Mouse (Mus musculus) right cerebral cortex, adult 18-20 months (tissue): ENCODE data around the gene Galk2.
A peak's percentile ranks its signal among the peaks of the same experiment; 100 is the strongest.

Experiments
- DNase-seq: peaks from one replicate; pipeline ENCODE4 v3.0.0; 2022; ENCODE audit warnings: mixed read lengths

Galk2 gene

DNA sequence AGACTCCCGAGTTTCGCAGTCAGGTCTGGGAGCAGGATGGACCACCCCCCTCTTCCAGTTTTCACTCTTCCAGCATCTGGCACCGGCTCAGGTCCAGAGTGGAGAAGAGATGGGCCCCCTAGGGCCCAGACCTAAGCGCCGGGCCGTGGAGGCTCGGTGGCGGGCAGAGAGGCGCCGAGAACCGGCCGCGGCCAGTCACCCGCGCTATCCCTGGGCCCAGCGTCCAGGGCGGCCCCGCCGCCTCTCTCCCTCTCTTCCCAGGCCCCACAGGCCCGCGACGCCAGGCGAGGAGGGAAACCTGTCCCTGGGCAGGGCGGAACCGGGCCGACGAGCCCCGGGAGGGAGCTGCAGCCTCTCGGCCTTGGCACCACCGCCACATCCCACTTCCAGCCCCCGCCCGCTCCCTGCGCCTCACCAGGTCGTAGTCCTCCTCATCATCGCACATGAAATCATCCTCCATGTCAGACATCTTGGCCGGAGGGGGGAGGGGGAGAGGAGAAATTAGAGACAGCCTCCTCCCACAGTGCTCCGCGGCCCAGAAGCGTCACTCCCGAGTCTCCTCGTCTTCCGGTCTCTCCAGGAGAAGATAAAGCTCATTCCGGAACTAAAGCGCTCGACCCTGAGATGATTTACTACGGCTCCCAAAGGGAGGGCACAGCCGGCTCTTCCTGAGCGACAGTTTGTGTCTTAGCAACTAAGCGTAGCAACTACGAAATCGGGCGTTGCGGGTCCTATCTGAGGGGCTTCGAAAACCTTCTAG, at the start of gene Galk2, which contains the start of gene Cops2:
Gene Galk2, plus strand, starts transcription at position 589 of the 760 bp plus-strand sequence.
Gene Cops2, minus strand, starts transcription at position 619 of the 760 bp plus-strand sequence.
- peak; percentile 97 for DNase-seq

- peak; percentile 68 for DNase-seq
Measured at GRCm38 (mm10) chr2:125809551-125809950, 49.4 kb upstream of the Galk2 start.

GRCm38 (mm10) chr2:125811332-125811731, 47.6 kb upstream of the Galk2 start:
- DNase-seq: peak; percentile 34

- no peak for DNase-seq
Measured at GRCm38 (mm10) chr2:125813972-125814595, 44.8 kb upstream of the Galk2 start.

GRCm38 (mm10) chr2:125820397-125820796, 38.5 kb upstream of the Galk2 start:
- no peak for DNase-seq

DNA sequence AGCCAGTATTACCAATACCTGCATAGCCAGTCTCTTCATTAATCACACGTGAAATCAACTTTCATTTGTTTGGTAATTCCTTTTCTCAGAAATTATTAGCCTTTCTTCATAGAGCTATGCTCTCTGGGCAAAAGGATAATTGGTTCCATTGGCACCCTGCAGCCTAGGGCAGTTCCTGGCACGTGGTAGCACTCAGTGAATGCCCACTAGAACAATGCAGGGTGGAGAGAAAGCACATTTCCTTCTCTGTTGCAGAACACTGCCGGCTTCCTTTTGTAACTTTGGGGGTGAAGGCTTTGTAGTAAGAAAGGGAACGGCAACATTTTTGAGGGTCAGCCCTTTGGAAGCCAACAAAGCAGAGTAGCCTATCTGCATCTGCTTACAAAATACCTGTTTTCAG, 32.7 kb upstream of the Galk2 start:
- no peak for DNase-seq

GRCm38 (mm10) chr2:125827898-125828297, 31.0 kb upstream of the Galk2 start:
- no peak for DNase-seq

DNA sequence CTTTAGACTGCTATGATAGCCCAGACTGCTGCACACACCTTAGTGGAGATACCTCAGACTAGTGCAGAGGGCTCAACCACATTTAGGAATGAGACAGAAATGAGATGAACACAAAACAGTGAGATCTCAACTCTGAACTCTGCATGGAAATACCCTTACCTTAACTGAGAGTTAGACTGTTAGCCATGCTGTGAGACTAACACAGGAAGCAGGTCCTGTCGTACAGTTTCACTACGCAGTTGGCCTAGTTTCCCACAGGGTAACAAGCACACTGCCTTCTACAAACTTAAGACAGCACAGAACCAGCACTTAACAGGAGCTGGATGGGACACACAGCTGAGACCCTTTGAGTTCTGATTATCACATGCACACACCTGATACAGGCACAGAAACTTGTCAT, 29.0 kb upstream of the Galk2 start:
- DNase-seq: no peak

GRCm38 (mm10) chr2:125838091-125838490, 20.8 kb upstream of the Galk2 start:
- no peak for DNase-seq

DNA sequence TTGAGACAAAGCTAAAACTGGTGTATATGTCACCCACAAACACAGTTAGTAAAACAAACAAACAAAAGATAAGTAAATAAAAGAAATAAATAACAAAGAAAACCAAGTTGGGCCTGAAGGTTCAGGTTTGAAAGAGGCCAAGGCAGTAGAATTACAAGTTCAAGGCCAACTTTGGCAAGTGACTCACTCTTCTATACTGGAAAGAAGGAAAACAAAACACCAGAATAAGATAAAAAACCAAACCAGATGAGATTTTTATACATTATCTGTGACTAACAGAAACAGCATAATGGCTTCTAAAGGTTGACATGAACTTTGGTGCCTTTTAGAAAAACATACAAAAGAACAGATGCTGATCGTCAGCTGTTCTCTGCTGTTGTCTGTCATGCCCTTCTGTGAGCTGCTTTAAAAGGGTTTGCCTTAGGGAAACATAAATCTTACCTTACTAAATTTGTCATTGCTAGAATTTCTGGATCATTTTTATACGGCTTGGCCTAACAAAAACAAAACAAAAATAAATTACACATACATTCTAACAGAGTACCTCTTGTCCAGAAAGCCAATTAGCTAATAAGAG, 20.1 kb upstream of the Galk2 start:
- DNase-seq: no peak

DNA sequence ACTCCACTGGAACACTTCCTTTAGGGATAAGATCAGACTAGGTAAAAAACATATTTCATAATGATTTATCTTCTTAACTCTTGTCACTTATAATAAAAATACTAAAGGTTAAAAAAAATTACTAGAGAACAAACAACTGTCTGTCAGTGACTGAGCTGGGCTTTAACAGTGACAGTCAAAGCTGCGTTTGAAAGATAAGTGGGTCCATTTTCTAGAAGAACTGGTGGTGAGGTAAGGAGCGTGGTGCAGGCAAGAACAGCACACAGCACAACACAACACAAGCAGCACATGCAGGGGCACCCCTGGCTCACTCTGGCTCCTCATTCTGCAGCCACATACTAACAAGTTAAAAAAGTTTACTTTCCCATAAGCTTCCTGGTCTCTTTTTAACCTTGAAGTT, 7.7 kb upstream of the Galk2 start:
- no peak for DNase-seq

- no peak for DNase-seq
Measured at GRCm38 (mm10) chr2:125857707-125858106, 1.2 kb upstream of the Galk2 start.

GRCm38 (mm10) chr2:125863799-125864198, 4.9 kb downstream of the Galk2 start:
- no peak for DNase-seq

GRCm38 (mm10) chr2:125864551-125864950, 5.6 kb downstream of the Galk2 start:
- no peak for DNase-seq

DNA sequence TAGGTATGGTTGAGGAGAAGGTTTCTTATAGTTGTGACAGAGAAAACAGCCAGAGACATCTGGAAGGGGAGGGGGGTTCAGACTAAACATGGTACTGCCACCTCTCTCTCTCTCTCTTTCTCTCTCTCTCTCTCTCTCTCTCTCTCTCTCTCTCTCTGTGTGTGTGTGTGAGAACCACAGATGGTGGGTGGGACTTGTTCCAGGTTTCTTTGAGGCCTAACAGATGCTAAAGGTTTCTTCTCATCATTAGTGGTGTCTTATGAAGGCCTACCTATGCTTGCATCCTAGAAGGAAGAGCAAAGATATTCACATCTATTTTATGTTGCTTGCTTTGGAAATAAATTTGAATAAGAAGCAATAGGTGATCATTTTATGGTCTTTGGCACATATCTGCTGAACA, 6.7 kb downstream of the Galk2 start:
- no peak for DNase-seq

DNA sequence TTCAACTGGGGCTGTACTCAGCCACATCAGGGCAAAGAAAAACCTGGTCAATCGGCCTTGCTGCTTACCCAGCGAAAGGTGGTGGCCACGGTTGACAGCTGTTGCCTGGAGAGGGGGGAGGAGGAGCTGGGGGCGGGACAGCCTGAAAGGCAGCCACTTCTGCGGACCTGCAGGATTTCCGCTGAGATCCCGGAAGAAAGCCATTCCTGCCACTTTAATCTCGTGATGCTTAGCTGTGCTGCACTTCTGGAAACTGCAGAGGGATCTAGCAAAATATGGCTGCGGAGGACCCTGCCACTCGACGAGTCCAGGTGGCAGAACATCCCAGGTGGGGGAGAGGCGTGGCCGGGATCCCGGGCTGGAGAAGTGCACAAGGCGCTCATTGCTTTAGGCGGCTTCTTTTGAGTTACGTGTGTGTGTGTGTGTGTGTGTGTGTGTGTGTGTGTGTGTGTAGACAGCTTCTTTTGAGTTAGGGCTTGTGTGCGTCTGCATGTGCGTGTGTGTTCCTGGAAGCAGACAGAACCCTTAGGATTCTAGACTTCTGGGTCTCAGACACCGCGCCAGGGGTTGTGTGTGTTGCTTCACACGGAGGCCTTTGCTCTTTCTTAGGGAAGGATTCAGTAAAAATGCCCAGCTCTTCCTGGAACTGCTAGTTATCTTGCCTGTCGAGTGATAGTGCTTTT, 7.3 kb downstream of the Galk2 start:
- DNase-seq: peak; percentile 65

GRCm38 (mm10) chr2:125868301-125868700, 9.4 kb downstream of the Galk2 start:
- DNase-seq: no peak

DNA sequence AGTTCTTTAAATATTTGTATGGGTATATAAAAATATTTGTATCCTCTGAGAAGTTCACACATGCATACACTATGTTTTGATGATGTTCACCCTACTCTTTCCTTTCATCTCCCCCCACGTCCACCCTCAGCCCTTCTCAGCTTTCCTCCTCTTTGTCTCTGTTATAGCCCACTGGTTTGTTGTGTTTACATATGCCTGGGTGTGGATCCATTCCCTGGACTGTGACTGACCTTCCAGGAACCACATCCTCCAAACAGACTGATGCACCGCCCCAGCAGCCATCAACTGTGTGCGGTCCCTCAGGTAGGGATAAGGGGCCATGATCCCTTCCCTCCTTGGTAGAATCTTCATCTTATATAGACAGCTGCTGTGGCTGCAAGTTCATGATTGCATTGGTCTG, 11.2 kb downstream of the Galk2 start:
- DNase-seq: no peak

DNA sequence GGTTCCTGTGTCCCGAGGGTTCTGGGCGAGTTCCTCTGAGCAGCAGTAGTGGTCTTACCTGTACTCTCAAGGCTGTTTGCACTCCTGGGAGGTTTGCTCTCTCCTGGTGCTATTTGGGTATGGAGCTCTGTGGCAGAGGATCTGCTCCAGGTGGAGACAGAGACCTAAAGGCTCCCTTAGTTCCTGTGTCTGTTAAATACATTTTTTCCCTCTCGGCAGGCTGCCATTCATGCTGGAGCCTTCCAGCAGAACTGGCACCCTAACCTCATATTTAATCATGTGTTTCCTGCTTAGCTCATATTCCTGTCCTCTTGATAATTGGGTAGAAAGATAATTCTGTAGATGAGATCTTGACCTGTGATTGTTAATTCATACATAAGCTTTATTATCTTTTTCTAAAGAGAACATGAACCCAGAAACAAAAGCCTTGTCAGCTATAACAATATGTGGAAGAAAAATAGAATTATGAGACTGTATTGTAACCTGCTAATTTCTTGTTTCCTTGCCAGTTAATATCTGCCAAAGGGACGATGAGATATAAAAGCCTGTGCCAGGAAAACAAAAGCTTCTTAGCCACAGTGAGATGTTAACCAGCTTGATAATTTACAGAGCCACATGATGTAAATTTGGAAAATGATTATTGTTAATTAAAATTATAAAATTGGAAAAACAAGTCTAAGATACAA, 27.1 kb downstream of the Galk2 start:
- DNase-seq: no peak

- DNase-seq: no peak
Measured at GRCm38 (mm10) chr2:125893096-125893495, 34.2 kb downstream of the Galk2 start.

DNA sequence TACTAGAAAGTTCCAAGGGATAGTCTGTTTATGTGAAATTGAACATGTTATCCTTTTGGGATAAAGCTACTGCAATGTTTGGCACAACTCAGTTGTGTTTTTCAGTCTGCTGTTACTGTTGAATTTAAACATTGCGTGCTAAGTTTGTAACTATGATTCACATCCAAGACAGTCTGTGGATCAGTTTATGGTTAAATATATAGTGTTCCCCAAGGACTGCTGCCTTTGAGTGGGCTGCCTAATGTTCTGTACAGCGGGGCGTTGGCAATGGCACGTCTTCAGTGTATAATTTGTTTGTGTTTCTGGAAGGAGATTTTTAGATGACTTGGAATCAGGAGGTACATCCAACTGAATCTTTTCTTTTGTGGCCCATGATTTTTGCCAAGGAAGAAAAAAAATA, 36.2 kb downstream of the Galk2 start:
- peak; percentile 13 for DNase-seq

- no peak for DNase-seq
Measured at GRCm38 (mm10) chr2:125896355-125896754, 37.4 kb downstream of the Galk2 start.
